Mouse (Mus musculus) bone marrow macrophage, adult 2 months (primary cell): ENCODE results near the gene Mbd5. TPM values are rescaled to one million over a fixed set of nuclear protein-coding genes. Genes with fewer than 3 reads are reported as not detected.
A peak's percentile ranks its signal among the peaks of the same experiment; 100 is the strongest.

Source experiments
- H3K27ac ChIP-seq: 2 replicates; pipeline ENCODE4 v1.5.1; 2012; ENCODE audit warnings: low read depth, low read length; ENCODE audit not compliant: insufficient read depth
- H3K4me1 ChIP-seq: 2 replicates; pipeline ENCODE4 v1.6.1; 2012; ENCODE audit warnings: low read length; ENCODE audit not compliant: control insufficient read depth, insufficient read depth
- H3K4me3 ChIP-seq: 2 replicates; pipeline ENCODE4 v1.5.1; 2012; ENCODE audit warnings: mild to moderate bottlenecking, low read length, moderate library complexity; ENCODE audit not compliant: insufficient read depth
- CTCF ChIP-seq: IDR thresholded peaks from 2 replicates; pipeline ENCODE4 v1.5.1; 2012; ENCODE audit warnings: low read depth, mild to moderate bottlenecking, low read length, moderate library complexity
- POLR2A ChIP-seq: IDR thresholded peaks from 2 replicates; pipeline ENCODE4 v1.6.1; 2012; ENCODE audit warnings: mild to moderate bottlenecking, low read depth, low read length, borderline replicate concordance
- polyA plus RNA-seq: library from polyadenylated mRNA; stranded (reverse); fragments of >200 nt; gene quantifications from 2 replicates; pipeline ENCODE4 v1.2.4, GENCODE M21; 2012; ENCODE audit not compliant: missing spikeins, insufficient read depth, insufficient read length

The Mbd5 gene
- 20.4 and 20.6 TPM in 2 replicates for polyA plus RNA-seq

GRCm38 (mm10) chr2:48948841-48949584 is at the start of gene Mbd5:
Gene Mbd5 (plus strand): TSS chr2:48949508.
- TF ChIP-seq CTCF (no peak), POLR2A (no peak)
- Histone ChIP-seq H3K4me1 (peaks cover 6% of the 10 kb centered on the region; the same call in 1 of the 2 replicates), H3K27ac (peak within 1 kb of the TSS; percentile 89), H3K4me3 (peak within 1 kb of the TSS; percentile 88)

- Histone ChIP-seq H3K4me3 (no peak overlapping the region), H3K4me1 (no peaks in the 10 kb centered on the region), H3K27ac (no peak overlapping the region)
- no peak for TF ChIP-seq CTCF
- no peak for TF ChIP-seq POLR2A
Measured at GRCm38 (mm10) chr2:48908866-48909265, 40.4 kb upstream of the Mbd5 start.

- Histone ChIP-seq H3K4me3 (no peak overlapping the region), H3K4me1 (no peaks in the 10 kb centered on the region), H3K27ac (no peak overlapping the region)
- TF ChIP-seq CTCF, result no peak
- no peak for TF ChIP-seq POLR2A
Measured at GRCm38 (mm10) chr2:48914185-48914584, 35.1 kb upstream of the Mbd5 start.

- Histone ChIP-seq H3K4me1 (no peaks in the 10 kb centered on the region), H3K27ac (no peak overlapping the region), H3K4me3 (no peak overlapping the region)
- TF ChIP-seq CTCF (no peak), POLR2A (no peak)
Measured at GRCm38 (mm10) chr2:48915832-48916231, 33.5 kb upstream of the Mbd5 start.

GRCm38 (mm10) chr2:48935058-48935457 is 14.2 kb upstream of the Mbd5 start:
- no peak for TF ChIP-seq POLR2A
- no peak for TF ChIP-seq CTCF
- H3K4me3 ChIP-seq, result no peak overlapping the region
- no peak overlapping the region for H3K27ac ChIP-seq
- no peaks in the 10 kb centered on the region for H3K4me1 ChIP-seq

- Histone ChIP-seq H3K27ac (no peak overlapping the region), H3K4me1 (peaks cover 6% of the 10 kb centered on the region; the same call in 1 of the 2 replicates), H3K4me3 (peak overlapping the region; percentile 40)
- TF ChIP-seq CTCF, result no peak
- TF ChIP-seq POLR2A, result no peak
Measured at GRCm38 (mm10) chr2:48947761-48948160, 1.5 kb upstream of the Mbd5 start.

- TF ChIP-seq CTCF, result no peak
- no peak for TF ChIP-seq POLR2A
- H3K27ac ChIP-seq, result peak overlapping the region; percentile 89
- peak overlapping the region; percentile 88 for H3K4me3 ChIP-seq
- H3K4me1 ChIP-seq, result peaks cover 6% of the 10 kb centered on the region; the same call in 1 of the 2 replicates
Measured at GRCm38 (mm10) chr2:48949743-48950251, 489 bp downstream of the Mbd5 start.

GRCm38 (mm10) chr2:48950252-48950315 is 776 bp downstream of the Mbd5 start, which contains the start of gene Orc4:
Gene Orc4 (minus strand): TSS chr2:48950277.
- peak within 1 kb of the TSS; percentile 89 for H3K27ac ChIP-seq
- no peak for TF ChIP-seq POLR2A
- no peak for TF ChIP-seq CTCF
- peaks cover 6% of the 10 kb centered on the region; the same call in 1 of the 2 replicates for H3K4me1 ChIP-seq

GRCm38 (mm10) chr2:48950316-48950880 is 1.1 kb downstream of the Mbd5 start:
- Histone ChIP-seq H3K4me1 (peaks cover 6% of the 10 kb centered on the region; the same call in 1 of the 2 replicates), H3K4me3 (peak overlapping the region; percentile 88), H3K27ac (peak overlapping the region; percentile 3; the same call in 1 of the 2 replicates)
- TF ChIP-seq POLR2A (no peak), CTCF (no peak)

More at GRCm38 (mm10) chr2:48950252-48950315, 776 bp downstream of the Mbd5 start, which contains the start of gene Orc4:
- H3K4me3 ChIP-seq, result peak within 1 kb of the TSS; percentile 88

- no peak for TF ChIP-seq CTCF
- TF ChIP-seq POLR2A, result no peak
- Histone ChIP-seq H3K27ac (no peak overlapping the region), H3K4me3 (no peak overlapping the region), H3K4me1 (no peaks in the 10 kb centered on the region)
Measured at GRCm38 (mm10) chr2:48956591-48956990, 7.3 kb downstream of the Mbd5 start.
